Mouse (Mus musculus) WW6 (cell line): ENCODE results near the gene Gm3033.
"Not testable (repeated sequence)": the region's sequence is repeated elsewhere in the genome, so short reads cannot be mapped to it uniquely, and the experiment has no call there.

Source experiments
- DNase-seq: peaks from one replicate; pipeline ENCODE4 v3.0.0-alpha.2; 2013; ENCODE audit warnings: low read depth, low spot score

Gm3033 gene

GRCm38 (mm10) chr14:3845945-3846344 is at the start of gene Gm3033:
TSS of gene Gm3033 (plus strand) at chr14:3846245.
- DNase-seq: not testable (repeated sequence)

GRCm38 (mm10) chr14:3809774-3810173 is 36.3 kb upstream of the Gm3033 start, which contains the start of gene Gm3002:
TSS of gene Gm3002 (plus strand) at chr14:3810074.
- DNase-seq: not testable (repeated sequence)

GRCm38 (mm10) chr14:3883872-3884271 is 37.8 kb downstream of the Gm3033 start, which contains the start of gene Gm2916:
TSS of gene Gm2916 (plus strand) at chr14:3884172.
- DNase-seq: not testable (repeated sequence)
